Mouse (Mus musculus) forebrain, embryonic 11.5 days (tissue): ENCODE measurements around the gene Cldn13. TPM values are rescaled to one million over a fixed set of nuclear protein-coding genes. Genes with fewer than 3 reads are reported as not detected.
"Not testable (repeated sequence)": the region's sequence is repeated elsewhere in the genome, so short reads cannot be mapped to it uniquely, and the experiment has no call there.

Source experiments
- ATAC-seq: fragments of 200-750 bp; cut with Nextera tagmentation; replicated peaks from 2 replicates; pipeline ENCODE4 v1.8.0; 2017; ENCODE audit warnings: moderate TSS enrichment; ENCODE audit not compliant: low FRiP score
- DNase-seq: peaks from one replicate; pipeline ENCODE4 v3.0.0-alpha.2; 2017; ENCODE audit warnings: low spot score
- H3K27ac ChIP-seq: fragments of 300-500 bp; sonication (generic); 2 replicates; pipeline ENCODE4 v1.5.1; 2014; ENCODE audit warnings: low read depth, low read length
- H3K27me3 ChIP-seq: fragments of 300-500 bp; sonication (generic); 2 replicates; pipeline ENCODE4 v1.6.1; 2014; ENCODE audit warnings: mild to moderate bottlenecking, low read length, mixed read lengths; ENCODE audit not compliant: control insufficient read depth, insufficient read depth
- H3K36me3 ChIP-seq: fragments of 300-500 bp; sonication (generic); 2 replicates; pipeline ENCODE4 v1.6.1; 2014; ENCODE audit warnings: mild to moderate bottlenecking, low read length, moderate library complexity, mixed read lengths; ENCODE audit not compliant: control insufficient read depth, insufficient read depth
- H3K4me1 ChIP-seq: fragments of 300-500 bp; sonication (generic); replicated peaks from 2 replicates; pipeline ENCODE4 v1.6.1; 2014; ENCODE audit warnings: low read length, mixed read lengths; ENCODE audit not compliant: control insufficient read depth, insufficient read depth
- H3K4me2 ChIP-seq: fragments of 300-500 bp; sonication (generic); 2 replicates; pipeline ENCODE4 v1.6.1; 2014; ENCODE audit warnings: low read depth, mild to moderate bottlenecking, low read length, moderate library complexity, mixed read lengths; ENCODE audit not compliant: severe bottlenecking
- H3K4me3 ChIP-seq: fragments of 300-500 bp; sonication (generic); 2 replicates; pipeline ENCODE4 v1.5.1; 2014; ENCODE audit warnings: low read depth, low read length
- H3K9ac ChIP-seq: fragments of 300-500 bp; sonication (generic); 2 replicates; pipeline ENCODE4 v1.6.1; 2014; ENCODE audit warnings: low read length
- H3K9me3 ChIP-seq: fragments of 300-500 bp; sonication (generic); 2 replicates; pipeline ENCODE4 v1.6.1; 2016; ENCODE audit warnings: low read length, mixed read lengths; ENCODE audit not compliant: control insufficient read depth
- WGBS: fragments of 180-500 bp; shearing (Covaris S2); extraction: QIAGEN DNeasy Blood & Tissue Kit; methylation state at CpG from one replicate; pipeline ENCODE4 v1.1.7; 2014; 5-methylcytosine and 5-hydroxymethylcytosine counted together
- polyA plus RNA-seq: library from polyadenylated mRNA; unstranded; fragments of >200 nt; fragmentation: Nextera tagmentation; extraction: Ambion mirVana; gene quantifications from 2 replicates; pipeline ENCODE4 v1.2.1, GENCODE M21; 2014

Cldn13 gene
- 3.6 and 3.8 TPM in 2 replicates for polyA plus RNA-seq

DNA sequence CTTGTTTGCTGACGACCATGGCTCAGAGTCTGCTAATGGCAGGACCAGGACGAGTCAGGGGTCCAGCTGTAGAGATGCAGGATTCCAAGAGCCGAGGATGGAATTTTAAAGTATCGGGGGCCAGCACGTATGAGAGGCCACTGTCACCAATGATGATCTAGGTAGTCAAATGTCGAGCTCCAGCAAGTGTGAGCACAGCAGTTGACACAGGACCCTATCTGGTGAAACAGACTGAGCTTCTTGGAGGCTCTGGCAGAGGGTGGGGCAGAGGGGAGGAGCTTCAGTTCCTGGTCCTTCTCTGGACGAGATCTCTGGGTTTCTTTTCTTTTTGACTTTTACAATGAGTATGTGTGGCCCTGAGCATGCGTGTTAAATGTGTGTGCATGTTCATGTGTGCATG, at the start of gene Cldn13:
Gene Cldn13 (minus strand): TSS at position 216 of the 400 bp plus-strand sequence.
- no peaks in the 10 kb centered on the region for H3K4me1 ChIP-seq
- H3K9me3 ChIP-seq = no peaks in the 10 kb centered on the region
- DNase-seq (no peak), ATAC-seq (no peak)
- WGBS = 85% methylated on average over 8 of the region's 8 CpGs
- H3K4me3 ChIP-seq = 0 out of 2 replicates have a peak within 1 kb of the TSS, but pooled peaks have one; percentile 2
- H3K36me3 ChIP-seq = no peaks in the 10 kb centered on the region
- H3K27ac ChIP-seq = no peak within 1 kb of the TSS
- no peak within 1 kb of the TSS for H3K4me2 ChIP-seq
- H3K9ac ChIP-seq = no peak within 1 kb of the TSS
- no peaks in the 10 kb centered on the region for H3K27me3 ChIP-seq

DNA sequence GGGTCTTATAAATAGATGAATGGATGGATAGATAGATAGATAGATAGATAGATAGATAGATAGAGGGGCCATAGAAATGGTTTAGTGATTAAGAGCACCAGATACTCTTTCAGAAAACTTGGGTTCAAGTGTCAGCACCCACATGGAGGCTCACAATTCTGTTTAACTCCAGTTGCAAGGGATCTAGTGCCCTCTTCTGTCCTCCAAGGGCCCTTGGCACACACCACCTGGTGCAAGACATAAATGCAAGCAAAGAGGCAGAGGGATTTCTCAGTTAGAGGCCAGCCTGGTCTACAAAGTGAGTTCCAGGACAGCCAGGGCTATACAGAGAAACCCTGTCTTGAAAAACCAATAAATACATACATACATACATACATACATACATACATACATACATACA, 49.3 kb upstream of the Cldn13 start:
- not testable (repeated sequence) for H3K4me2 ChIP-seq, H3K9me3 ChIP-seq, H3K27ac ChIP-seq, H3K36me3 ChIP-seq, ATAC-seq, H3K4me1 ChIP-seq, H3K4me3 ChIP-seq, H3K9ac ChIP-seq, DNase-seq, H3K27me3 ChIP-seq

DNA sequence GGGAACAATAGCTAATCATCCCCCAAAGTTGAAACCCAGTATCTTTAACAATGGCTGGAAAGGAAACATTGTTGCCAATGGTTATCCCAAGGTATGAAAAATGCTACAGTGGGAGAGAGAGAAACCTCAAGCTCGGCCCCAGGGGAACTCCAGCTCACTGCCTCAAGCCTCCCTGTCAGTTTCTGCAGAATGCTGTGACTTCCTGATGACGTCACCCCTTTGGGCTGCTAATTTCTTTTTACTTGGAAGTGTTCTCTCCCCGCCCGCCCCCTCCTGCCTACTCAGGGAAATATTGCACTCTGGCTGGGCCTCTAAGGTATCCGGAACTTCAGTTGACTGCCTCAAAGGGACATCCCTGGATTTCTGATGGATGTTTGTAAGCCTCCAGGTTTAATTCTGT, 48.2 kb upstream of the Cldn13 start:
- Histone ChIP-seq H3K4me1 (0 out of 2 replicates have a peak, but pooled peaks cover 2% of the 10 kb centered on the region), H3K4me2 (no peak overlapping the region), H3K9ac (no peak overlapping the region), H3K27ac (no peak overlapping the region), H3K9me3 (no peaks in the 10 kb centered on the region), H3K36me3 (no peaks in the 10 kb centered on the region), H3K27me3 (no peaks in the 10 kb centered on the region), H3K4me3 (no peak overlapping the region)
- WGBS = 39% methylated on average over 5 of the region's 5 CpGs
- no peak for ATAC-seq
- DNase-seq = no peak

- H3K4me1 ChIP-seq = 0 out of 2 replicates have a peak, but pooled peaks cover 2% of the 10 kb centered on the region
- H3K27me3 ChIP-seq = no peaks in the 10 kb centered on the region
- H3K4me3 ChIP-seq = no peak overlapping the region
- H3K9me3 ChIP-seq = no peaks in the 10 kb centered on the region
- ATAC-seq = no peak
- H3K9ac ChIP-seq = no peak overlapping the region
- H3K27ac ChIP-seq = no peak overlapping the region
- H3K4me2 ChIP-seq = no peak overlapping the region
- WGBS = 87% methylated on average over 2 of the region's 2 CpGs
- no peaks in the 10 kb centered on the region for H3K36me3 ChIP-seq
- DNase-seq = no peak
Measured at GRCm38 (mm10) chr5:134961519-134961918, 46.2 kb upstream of the Cldn13 start.

- no peak for ATAC-seq
- Histone ChIP-seq H3K27ac (no peak overlapping the region), H3K4me2 (no peak overlapping the region), H3K27me3 (no peaks in the 10 kb centered on the region), H3K4me1 (no peaks in the 10 kb centered on the region), H3K4me3 (no peak overlapping the region), H3K36me3 (no peaks in the 10 kb centered on the region), H3K9ac (no peak overlapping the region), H3K9me3 (no peaks in the 10 kb centered on the region)
- 79% methylated on average over 2 of the region's 2 CpGs for WGBS
- no peak for DNase-seq
Measured at GRCm38 (mm10) chr5:134960430-134960829, 45.1 kb upstream of the Cldn13 start.

GRCm38 (mm10) chr5:134959114-134959513, 43.8 kb upstream of the Cldn13 start:
- Histone ChIP-seq H3K9me3 (no peaks in the 10 kb centered on the region), H3K4me2 (no peak overlapping the region), H3K27me3 (no peaks in the 10 kb centered on the region), H3K27ac (no peak overlapping the region), H3K9ac (no peak overlapping the region), H3K4me1 (no peaks in the 10 kb centered on the region), H3K36me3 (no peaks in the 10 kb centered on the region), H3K4me3 (no peak overlapping the region)
- DNase-seq = no peak
- 77% methylated on average over 7 of the region's 7 CpGs for WGBS
- ATAC-seq = no peak

GRCm38 (mm10) chr5:134955491-134955890, 40.2 kb upstream of the Cldn13 start:
- Histone ChIP-seq H3K27me3 (no peaks in the 10 kb centered on the region), H3K9me3 (no peaks in the 10 kb centered on the region), H3K27ac (no peak overlapping the region), H3K36me3 (no peaks in the 10 kb centered on the region), H3K4me2 (no peak overlapping the region), H3K4me3 (no peak overlapping the region), H3K4me1 (no peaks in the 10 kb centered on the region), H3K9ac (no peak overlapping the region)
- DNase-seq = no peak
- 92% methylated on average over 5 of the region's 5 CpGs for WGBS
- ATAC-seq = no peak

DNA sequence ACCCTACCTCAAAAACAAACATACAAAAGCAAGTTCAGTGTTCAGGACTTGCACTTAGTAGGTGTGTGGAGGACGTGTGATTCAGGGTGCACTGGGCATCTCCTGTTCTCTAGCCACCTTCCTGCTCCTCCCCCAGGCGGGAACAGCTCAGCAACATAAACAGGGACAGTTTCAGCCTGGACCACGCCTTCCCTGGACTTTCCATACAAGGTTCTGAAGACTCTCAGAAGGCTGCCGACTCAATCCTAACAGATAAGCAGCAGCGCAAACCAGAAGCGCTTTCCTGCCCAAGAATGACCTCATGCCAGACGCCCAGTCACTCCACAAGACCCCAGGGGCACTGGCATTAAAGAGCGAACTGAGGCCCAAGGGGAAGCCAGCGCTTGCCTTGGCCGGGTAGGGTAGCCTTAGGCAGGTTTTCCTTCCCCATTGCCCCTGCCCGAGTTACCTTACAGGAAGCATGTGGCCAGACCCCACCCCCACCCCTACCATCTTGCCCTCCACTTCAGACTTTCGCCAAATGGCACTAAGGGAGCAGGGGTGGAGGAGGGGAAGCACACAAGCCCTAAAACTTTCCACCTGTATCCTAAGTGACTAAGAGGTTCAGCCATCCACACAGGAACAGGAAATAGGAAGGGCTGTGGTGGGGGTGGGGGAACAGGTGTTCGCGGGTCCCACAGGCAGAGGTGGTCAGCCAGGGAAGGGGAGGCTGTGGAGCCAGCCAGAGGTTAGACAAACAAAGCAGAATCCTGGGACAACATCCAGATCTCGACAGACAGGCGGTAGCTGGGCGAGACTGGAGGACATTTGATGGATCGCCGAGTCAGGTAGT, 35.9 kb upstream of the Cldn13 start:
- WGBS = 50% methylated on average over 19 of the region's 19 CpGs
- no peak overlapping the region for H3K4me2 ChIP-seq
- H3K4me3 ChIP-seq = no peak overlapping the region
- ATAC-seq = no peak
- no peak for DNase-seq
- peaks cover 2% of the 10 kb centered on the region; the same call in 1 of the 2 replicates for H3K4me1 ChIP-seq
- peaks cover 12% of the 10 kb centered on the region for H3K27me3 ChIP-seq
- H3K9ac ChIP-seq = no peak overlapping the region
- H3K9me3 ChIP-seq = no peaks in the 10 kb centered on the region
- no peak overlapping the region for H3K27ac ChIP-seq
- H3K36me3 ChIP-seq = no peaks in the 10 kb centered on the region

- Histone ChIP-seq H3K4me3 (no peak overlapping the region), H3K4me2 (no peak overlapping the region), H3K27ac (no peak overlapping the region), H3K9me3 (no peaks in the 10 kb centered on the region), H3K36me3 (no peaks in the 10 kb centered on the region), H3K27me3 (peaks cover 26% of the 10 kb centered on the region), H3K9ac (no peak overlapping the region), H3K4me1 (peaks cover 2% of the 10 kb centered on the region; the same call in 1 of the 2 replicates)
- WGBS = 80% methylated on average over 4 of the region's 4 CpGs
- no peak for ATAC-seq
- DNase-seq = no peak
Measured at GRCm38 (mm10) chr5:134948085-134948439, 32.7 kb upstream of the Cldn13 start.
